Mouse (Mus musculus) cortical plate, adult 2 months (tissue): ENCODE data around the gene Slc24a2.

Source experiments
- CTCF ChIP-seq: fragments of 200-500 bp; IDR thresholded peaks from 2 replicates; pipeline ENCODE4 v1.5.1; 2011; ENCODE audit warnings: mild to moderate bottlenecking, control low read depth, low read length; ENCODE audit not compliant: insufficient read depth; ENCODE audit errors: extremely low read depth
- POLR2A ChIP-seq: fragments of 200-500 bp; IDR thresholded peaks from 2 replicates; pipeline ENCODE4 v1.6.1; 2011; ENCODE audit warnings: mild to moderate bottlenecking, low read length, control low read depth; ENCODE audit not compliant: insufficient read depth; ENCODE audit errors: extremely low read depth

DNA sequence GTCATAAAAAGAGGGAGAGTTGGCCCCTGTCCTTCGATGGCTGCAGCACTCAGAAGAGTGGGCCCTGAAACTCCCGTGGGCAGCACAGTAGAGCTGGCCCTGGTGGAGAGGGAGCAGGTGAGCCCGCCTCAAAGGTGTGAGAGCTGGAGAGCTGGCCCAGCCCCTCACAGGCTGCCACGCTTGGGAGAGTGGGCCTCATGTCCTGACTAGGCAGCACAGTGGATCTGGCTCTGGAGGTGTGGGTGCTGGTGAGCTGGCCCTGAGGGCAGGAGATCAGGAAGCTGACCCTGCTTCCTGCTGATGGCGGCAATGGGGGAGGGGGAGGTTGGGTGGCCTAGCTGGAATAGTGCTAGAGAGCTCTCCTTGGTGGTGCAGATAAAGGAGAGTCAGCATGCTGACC is 129.3 kb downstream of the Slc24a2 start:
- TF ChIP-seq CTCF, result no peak
- TF ChIP-seq POLR2A, result no peak
